Mouse (Mus musculus) stomach, embryonic 16.5 days (tissue): ENCODE data around the gene Pyurf. TPM values are rescaled to one million over a fixed set of nuclear protein-coding genes. Genes with fewer than 3 reads are reported as not detected.

Experiments used
- ATAC-seq: fragments of 200-750 bp; cut with Nextera tagmentation; 2 replicates; pipeline ENCODE4 v1.8.0; 2017; ENCODE audit warnings: moderate number of reproducible peaks, moderate TSS enrichment; ENCODE audit not compliant: insufficient read depth, low FRiP score
- H3K27ac ChIP-seq: fragments of 300-500 bp; sonication (generic); 2 replicates; pipeline ENCODE4 v1.5.1; 2014; ENCODE audit warnings: low read length
- H3K27me3 ChIP-seq: fragments of 300-500 bp; sonication (generic); 2 replicates; pipeline ENCODE4 v1.6.1; 2014; ENCODE audit warnings: low read length, control low read depth, mixed read lengths; ENCODE audit not compliant: control insufficient read depth, insufficient read depth
- H3K36me3 ChIP-seq: fragments of 300-500 bp; sonication (generic); 2 replicates; pipeline ENCODE4 v1.6.1; 2014; ENCODE audit warnings: low read length; ENCODE audit not compliant: control insufficient read depth, insufficient read depth
- H3K4me1 ChIP-seq: fragments of 300-500 bp; sonication (generic); 2 replicates; pipeline ENCODE4 v1.6.1; 2014; ENCODE audit warnings: low read length, control low read depth, mixed read lengths; ENCODE audit not compliant: control insufficient read depth, insufficient read depth
- H3K4me2 ChIP-seq: fragments of 300-500 bp; sonication (generic); 2 replicates; pipeline ENCODE4 v1.6.1; 2014; ENCODE audit warnings: low read depth, low read length, mixed read lengths
- H3K4me3 ChIP-seq: fragments of 300-500 bp; sonication (generic); replicated peaks from 2 replicates; pipeline ENCODE4 v1.5.1; 2014; ENCODE audit warnings: mild to moderate bottlenecking, low read length
- H3K9ac ChIP-seq: fragments of 300-500 bp; sonication (generic); 2 replicates; pipeline ENCODE4 v1.6.1; 2014; ENCODE audit warnings: low read length
- H3K9me3 ChIP-seq: fragments of 300-500 bp; sonication (generic); replicated peaks from 2 replicates; pipeline ENCODE4 v1.6.1; 2016; ENCODE audit warnings: low read length, control low read depth; ENCODE audit not compliant: control insufficient read depth
- WGBS: fragments of 180-500 bp; shearing (Covaris S2); extraction: QIAGEN DNeasy Blood & Tissue Kit; methylation state at CpG from one replicate; pipeline ENCODE4 v1.1.7; 2014; 5-methylcytosine and 5-hydroxymethylcytosine counted together
- polyA plus RNA-seq: library from polyadenylated mRNA; unstranded; fragments of >200 nt; fragmentation: Nextera tagmentation; extraction: Ambion mirVana; gene quantifications from 2 replicates; pipeline ENCODE4 v1.2.1, GENCODE M21; 2015

Pyurf gene
- 17.3 and 18.4 TPM in 2 replicates for polyA plus RNA-seq

DNA sequence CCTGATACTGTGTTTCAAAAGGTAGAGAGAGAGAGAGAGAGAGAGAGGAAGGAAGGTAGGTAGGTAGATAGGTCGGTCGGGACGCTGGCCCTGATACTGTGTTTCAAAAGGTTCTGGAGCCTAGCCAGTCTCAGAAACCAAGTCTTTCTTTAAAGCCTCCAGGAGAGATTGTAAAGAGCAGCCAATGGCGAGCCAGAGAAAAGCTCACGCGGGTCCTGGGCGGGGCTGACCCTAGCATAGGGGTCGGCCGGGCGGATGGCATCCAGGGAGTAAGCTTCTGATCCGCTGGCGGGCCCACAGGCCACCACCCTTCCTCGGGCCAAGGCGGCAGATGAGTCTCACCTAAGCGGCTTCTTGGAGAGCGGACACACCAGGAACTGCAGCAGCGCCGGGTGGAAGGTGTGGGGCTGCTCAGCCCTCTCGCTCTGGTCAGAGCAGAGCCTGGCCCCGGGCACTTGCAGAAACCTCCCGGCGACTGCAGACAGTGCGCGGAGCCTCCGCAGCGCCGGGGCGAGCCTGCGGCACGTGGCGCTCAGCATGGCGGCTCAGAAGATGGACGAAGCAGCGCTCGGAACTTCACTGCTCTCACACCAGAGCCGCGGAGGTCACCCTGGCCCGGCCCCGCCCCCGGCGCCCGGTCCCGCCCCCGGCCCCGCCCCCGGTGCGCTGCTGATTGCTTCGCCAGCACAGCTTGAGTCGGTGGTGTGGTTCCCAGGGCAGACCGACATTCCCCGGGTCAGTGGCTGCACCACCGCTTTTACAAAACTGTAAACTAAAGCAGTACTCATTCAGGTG is at the start of gene Pyurf:
Gene Pyurf, minus strand, starts transcription at position 612 of the 795 bp plus-strand sequence.
- H3K4me3 ChIP-seq, result peak within 1 kb of the TSS; percentile 76
- peak within 1 kb of the TSS; percentile 66 for H3K4me2 ChIP-seq
- ATAC-seq, result peak; percentile 98
- peak within 1 kb of the TSS; percentile 85 for H3K9ac ChIP-seq
- H3K4me1 ChIP-seq, result 0 out of 2 replicates have a peak, but pooled peaks cover 5% of the 10 kb centered on the region
- no peaks in the 10 kb centered on the region for H3K27me3 ChIP-seq
- H3K36me3 ChIP-seq, result peaks cover 5% of the 10 kb centered on the region; the same call in 1 of the 2 replicates
- 1% methylated on average over 52 of the region's 52 CpGs for WGBS
- H3K27ac ChIP-seq, result peak within 1 kb of the TSS; percentile 95
- H3K9me3 ChIP-seq, result no peaks in the 10 kb centered on the region

DNA sequence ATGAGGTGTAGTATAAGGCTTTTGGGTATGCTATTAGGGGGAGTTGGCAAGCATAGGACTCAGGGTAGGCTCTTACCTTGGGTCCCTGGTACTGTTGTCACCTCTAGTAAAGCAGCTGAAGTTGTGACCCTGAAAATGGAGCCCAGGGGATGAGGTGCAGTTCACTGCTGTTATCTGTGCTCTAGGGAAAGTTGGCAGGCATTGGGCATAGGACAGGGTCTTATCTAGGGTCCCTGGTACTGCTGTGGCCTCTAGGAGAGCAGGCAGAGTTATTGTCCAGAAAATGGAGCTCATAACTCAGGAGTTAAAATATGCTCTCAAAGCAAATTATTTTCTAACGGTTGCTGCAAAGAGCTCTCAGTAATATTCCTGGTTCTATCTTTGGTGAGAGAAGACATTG is 29.5 kb upstream of the Pyurf start:
- 80% methylated on average over 1 of the region's 1 CpGs for whole genome bisulfite sequencing
- Histone ChIP-seq H3K9ac (no peak overlapping the region), H3K4me2 (no peak overlapping the region), H3K4me3 (no peak overlapping the region), H3K4me1 (no peaks in the 10 kb centered on the region), H3K36me3 (no peaks in the 10 kb centered on the region), H3K27ac (no peak overlapping the region), H3K27me3 (no peaks in the 10 kb centered on the region), H3K9me3 (no peaks in the 10 kb centered on the region)
- no peak for ATAC-seq

DNA sequence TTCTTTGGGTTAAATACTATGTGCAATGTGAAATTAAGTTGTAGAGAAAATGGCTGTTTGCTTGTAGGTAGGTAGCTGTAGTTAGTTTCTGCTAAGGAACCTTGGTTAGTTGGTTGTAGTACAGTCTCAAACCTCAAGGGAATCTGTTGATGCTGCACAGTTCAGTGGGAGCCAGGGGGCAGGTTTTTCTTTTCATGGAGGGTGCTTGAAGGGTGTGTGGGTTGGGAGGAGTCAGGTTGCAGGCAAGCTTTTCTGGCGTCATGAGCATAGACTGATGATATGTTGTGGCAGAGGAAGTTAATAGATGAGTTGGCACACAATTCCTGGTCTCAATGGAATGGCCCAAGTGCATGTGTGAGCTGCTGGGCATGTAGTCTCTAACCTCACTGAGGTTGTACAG is 19.8 kb upstream of the Pyurf start:
- Histone ChIP-seq H3K4me1 (0 out of 2 replicates have a peak, but pooled peaks cover 3% of the 10 kb centered on the region), H3K27me3 (no peaks in the 10 kb centered on the region), H3K27ac (no peak overlapping the region), H3K36me3 (no peaks in the 10 kb centered on the region), H3K4me2 (no peak overlapping the region), H3K4me3 (no peak overlapping the region), H3K9me3 (no peaks in the 10 kb centered on the region), H3K9ac (no peak overlapping the region)
- WGBS, result 7% methylated on average over 1 of the region's 1 CpGs
- ATAC-seq, result no peak

DNA sequence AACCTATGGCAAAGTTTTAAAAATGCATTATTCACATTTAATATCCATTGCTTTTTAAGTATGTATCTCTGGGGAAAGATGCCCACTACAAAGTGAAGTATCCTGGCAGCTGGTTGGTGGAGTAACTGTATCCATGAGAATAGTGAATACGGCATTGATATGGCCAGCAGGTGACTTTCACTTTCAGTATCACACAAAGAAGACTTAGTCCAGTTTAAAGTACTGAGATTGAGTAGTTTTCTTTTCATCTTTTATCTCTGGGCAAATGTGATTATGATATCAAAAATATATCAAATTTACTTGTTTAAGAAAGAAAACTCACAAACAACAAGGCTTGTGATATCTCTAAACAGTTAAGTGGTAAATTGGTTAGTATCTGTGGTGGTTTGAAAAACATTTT is 14.8 kb upstream of the Pyurf start:
- Histone ChIP-seq H3K36me3 (no peaks in the 10 kb centered on the region), H3K4me3 (no peak overlapping the region), H3K4me2 (no peak overlapping the region), H3K9ac (no peak overlapping the region), H3K9me3 (no peaks in the 10 kb centered on the region), H3K4me1 (peaks cover 10% of the 10 kb centered on the region), H3K27ac (no peak overlapping the region), H3K27me3 (no peaks in the 10 kb centered on the region)
- WGBS, result 90% methylated on average over 1 of the region's 1 CpGs
- ATAC-seq, result no peak

DNA sequence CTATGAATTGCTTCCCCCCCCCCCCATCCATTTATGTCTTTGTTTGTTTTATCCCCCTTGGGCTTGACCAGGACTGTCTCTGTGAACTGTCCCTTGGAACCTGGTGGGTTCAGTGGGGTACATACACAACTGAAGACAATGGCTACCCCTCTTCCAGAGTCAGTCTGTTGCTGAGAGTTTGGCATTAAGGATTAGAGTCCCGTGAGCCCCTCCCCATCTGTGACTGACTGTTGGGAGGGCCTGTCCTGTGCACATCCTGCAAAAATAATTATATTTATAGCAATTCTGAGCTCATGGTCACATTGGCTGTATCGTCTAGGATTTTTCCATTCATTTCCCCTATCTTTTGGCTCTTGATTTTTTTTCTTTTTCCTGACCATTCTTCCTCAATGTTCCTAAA is 11.8 kb upstream of the Pyurf start:
- 11% methylated on average over 2 of the region's 2 CpGs for WGBS
- Histone ChIP-seq H3K36me3 (no peaks in the 10 kb centered on the region), H3K27me3 (no peaks in the 10 kb centered on the region), H3K4me2 (peak overlapping the region; percentile 66), H3K4me3 (peak overlapping the region; percentile 95), H3K27ac (peak overlapping the region; percentile 98; the same call in 1 of the 2 replicates), H3K4me1 (peaks cover 7% of the 10 kb centered on the region), H3K9me3 (no peaks in the 10 kb centered on the region), H3K9ac (peak overlapping the region; percentile 89)
- no peak for ATAC-seq

DNA sequence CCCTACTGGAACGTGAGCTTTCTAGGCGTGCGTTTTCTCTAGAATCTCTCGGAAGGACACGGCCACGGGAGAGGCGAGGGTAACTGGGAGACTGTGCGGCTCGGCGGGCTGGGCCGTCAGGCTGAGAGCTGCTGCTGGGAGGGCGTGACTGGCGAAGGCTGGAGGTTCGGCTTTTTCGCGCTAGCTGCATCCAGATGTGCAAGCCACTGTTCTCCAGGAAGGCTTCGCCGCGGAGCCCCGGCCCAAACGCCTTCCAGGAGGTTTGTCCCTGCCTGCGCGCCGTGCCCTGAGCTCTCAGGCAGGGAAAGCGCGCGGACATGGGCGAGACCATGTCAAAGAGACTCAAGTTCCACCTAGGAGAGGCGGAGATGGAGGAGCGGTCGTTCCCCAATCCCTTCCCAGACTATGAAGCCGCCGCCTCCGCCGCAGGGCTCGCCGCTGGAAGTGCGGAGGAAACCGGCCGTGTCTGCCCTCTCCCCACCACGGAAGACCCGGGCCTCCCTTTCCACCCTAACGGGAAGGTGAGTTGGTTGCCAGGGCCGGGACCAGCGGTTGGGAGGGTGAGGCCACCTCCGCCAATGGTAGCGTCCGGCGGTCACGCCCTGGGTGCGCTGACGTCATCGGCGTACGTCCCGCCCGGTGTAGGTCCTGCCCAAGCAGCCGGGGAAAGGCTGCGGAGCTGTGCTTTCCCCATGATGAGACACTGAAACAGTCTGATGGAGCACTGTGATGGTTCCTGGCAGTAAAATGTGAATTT is 11.0 kb upstream of the Pyurf start:
- ATAC-seq, result peak; percentile 99
- Histone ChIP-seq H3K27ac (peak overlapping the region; percentile 98), H3K4me3 (peak overlapping the region; percentile 95), H3K27me3 (no peaks in the 10 kb centered on the region), H3K4me1 (peaks cover 7% of the 10 kb centered on the region), H3K4me2 (peak overlapping the region; percentile 66), H3K9ac (peak overlapping the region; percentile 89), H3K9me3 (no peaks in the 10 kb centered on the region), H3K36me3 (no peaks in the 10 kb centered on the region)
- under 1% methylated on average over 59 of the region's 59 CpGs for WGBS

- peak within 1 kb of the TSS; percentile 66 for H3K4me2 ChIP-seq
- H3K4me1 ChIP-seq, result peaks cover 7% of the 10 kb centered on the region
- peak; percentile 2; the same call in 1 of the 2 replicates for ATAC-seq
- H3K9ac ChIP-seq, result peak within 1 kb of the TSS; percentile 89
- no peaks in the 10 kb centered on the region for H3K27me3 ChIP-seq
- H3K27ac ChIP-seq, result peak within 1 kb of the TSS; percentile 98
- H3K36me3 ChIP-seq, result no peaks in the 10 kb centered on the region
- H3K4me3 ChIP-seq, result peak within 1 kb of the TSS; percentile 95
- under 1% methylated on average over 10 of the region's 10 CpGs for WGBS
- no peaks in the 10 kb centered on the region for H3K9me3 ChIP-seq
Observed at GRCm38 (mm10) chr6:57702376-57702742, 10.5 kb upstream of the Pyurf start, which contains the start of gene Lancl2. TSS of gene Lancl2 (plus strand) at chr6:57702540.

DNA sequence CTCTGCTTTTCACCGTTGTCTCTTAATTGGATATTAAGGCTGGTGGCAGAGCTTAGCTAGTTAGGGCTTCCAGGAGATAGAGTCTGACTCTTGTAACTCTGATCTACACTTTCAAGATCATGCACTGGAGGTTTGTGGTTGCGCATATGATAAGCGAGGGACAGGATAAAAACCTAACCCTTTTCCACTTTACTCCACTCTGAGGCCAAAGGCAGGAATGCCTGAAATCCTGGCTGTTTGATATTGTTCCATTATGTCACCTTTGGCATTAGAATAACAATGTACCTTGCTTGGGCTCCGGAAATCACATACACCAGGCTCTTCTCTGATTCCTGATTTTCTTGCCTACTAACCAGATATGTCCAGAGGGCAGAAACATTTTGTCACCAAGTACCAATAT is 9.8 kb upstream of the Pyurf start:
- Histone ChIP-seq H3K27ac (no peak overlapping the region), H3K36me3 (no peaks in the 10 kb centered on the region), H3K4me1 (peaks cover 7% of the 10 kb centered on the region), H3K27me3 (no peaks in the 10 kb centered on the region), H3K4me3 (no peak overlapping the region; the same call in 1 of the 2 replicates), H3K9ac (no peak overlapping the region), H3K4me2 (no peak overlapping the region; the same call in 1 of the 2 replicates), H3K9me3 (no peaks in the 10 kb centered on the region)
- ATAC-seq, result no peak
- WGBS, result 71% methylated on average over 4 of the region's 4 CpGs

DNA sequence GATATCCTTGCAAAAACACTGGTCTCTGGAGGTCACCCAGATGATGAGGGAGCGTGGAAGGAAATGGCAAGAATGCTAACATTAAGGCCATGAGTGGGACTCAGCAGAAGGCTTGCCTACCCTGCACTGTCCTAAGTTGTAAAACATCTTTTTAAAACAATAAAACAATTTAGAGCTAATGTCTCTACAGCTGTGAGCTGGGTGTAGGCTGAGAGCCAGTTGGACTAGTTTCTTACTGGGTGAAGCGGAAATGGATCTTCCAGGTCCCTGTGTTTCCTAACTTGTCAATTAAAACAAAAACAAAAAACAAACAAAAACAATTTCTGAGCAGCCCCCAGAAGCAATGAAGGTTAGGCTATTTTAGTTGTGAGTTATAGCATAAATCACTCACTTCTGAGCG is 1.2 kb upstream of the Pyurf start:
- peaks cover 5% of the 10 kb centered on the region; the same call in 1 of the 2 replicates for H3K36me3 ChIP-seq
- no peak overlapping the region for H3K27ac ChIP-seq
- H3K4me2 ChIP-seq, result no peak overlapping the region
- no peaks in the 10 kb centered on the region for H3K9me3 ChIP-seq
- H3K27me3 ChIP-seq, result no peaks in the 10 kb centered on the region
- 82% methylated on average over 3 of the region's 3 CpGs for WGBS
- no peak overlapping the region for H3K4me3 ChIP-seq
- H3K9ac ChIP-seq, result no peak overlapping the region
- 0 out of 2 replicates have a peak, but pooled peaks cover 5% of the 10 kb centered on the region for H3K4me1 ChIP-seq
- no peak for ATAC-seq
